Mouse (Mus musculus) thymus, postnatal 36 days (tissue): ENCODE data around the gene Lrrc20.

Experiments used
- DNase-seq, 2 experiments: peaks; one replicate each; pipeline ENCODE4 v3.0.0; 2022; ENCODE audit warnings: mixed read lengths in 2 of 2

The Lrrc20 gene

GRCm38 (mm10) chr10:61474344-61474743, 1.3 kb upstream of the Lrrc20 start:
- DNase-seq = no peak

- DNase-seq = no peak
Observed at GRCm38 (mm10) chr10:61476440-61477165, 1.0 kb downstream of the Lrrc20 start.

- no peak for DNase-seq
Observed at GRCm38 (mm10) chr10:61479461-61479860, 3.9 kb downstream of the Lrrc20 start.

GRCm38 (mm10) chr10:61479927-61480326, 4.3 kb downstream of the Lrrc20 start:
- no peak for DNase-seq

- no peak for DNase-seq
Observed at GRCm38 (mm10) chr10:61480488-61480887, 4.9 kb downstream of the Lrrc20 start.

- no peak for DNase-seq
Observed at GRCm38 (mm10) chr10:61482771-61483170, 7.2 kb downstream of the Lrrc20 start.

GRCm38 (mm10) chr10:61484801-61485200, 9.2 kb downstream of the Lrrc20 start:
- DNase-seq = no peak

GRCm38 (mm10) chr10:61486551-61487339, 11.1 kb downstream of the Lrrc20 start:
- DNase-seq = no peak

GRCm38 (mm10) chr10:61488522-61489110, 13.0 kb downstream of the Lrrc20 start:
- DNase-seq = no peak

GRCm38 (mm10) chr10:61491573-61491972, 16.0 kb downstream of the Lrrc20 start:
- DNase-seq = no peak

GRCm38 (mm10) chr10:61492040-61492439, 16.4 kb downstream of the Lrrc20 start:
- DNase-seq = peak; percentile 70

- no peak for DNase-seq
Observed at GRCm38 (mm10) chr10:61495461-61495860, 19.9 kb downstream of the Lrrc20 start.

- DNase-seq = no peak
Observed at GRCm38 (mm10) chr10:61496231-61496630, 20.6 kb downstream of the Lrrc20 start.

- DNase-seq = no peak
Observed at GRCm38 (mm10) chr10:61499505-61500466, 24.2 kb downstream of the Lrrc20 start.

- no peak for DNase-seq
Observed at GRCm38 (mm10) chr10:61500756-61501155, 25.2 kb downstream of the Lrrc20 start.

GRCm38 (mm10) chr10:61504073-61504472, 28.5 kb downstream of the Lrrc20 start:
- no peak for DNase-seq

GRCm38 (mm10) chr10:61506381-61507200, 31.0 kb downstream of the Lrrc20 start:
- no peak for DNase-seq

- no peak for DNase-seq
Observed at GRCm38 (mm10) chr10:61509873-61510272, 34.3 kb downstream of the Lrrc20 start.

GRCm38 (mm10) chr10:61510809-61511208, 35.2 kb downstream of the Lrrc20 start:
- DNase-seq = no peak

GRCm38 (mm10) chr10:61512215-61512889, 36.8 kb downstream of the Lrrc20 start:
- no peak for DNase-seq

GRCm38 (mm10) chr10:61516866-61517265, 41.3 kb downstream of the Lrrc20 start:
- DNase-seq = no peak
